Mouse (Mus musculus): Measurements from ENCODE around the gene Sgms1. TPM values are rescaled to one million over a fixed set of nuclear protein-coding genes. Genes with fewer than 3 reads are reported as not detected.

The Sgms1 gene
- total RNA-seq, 4 experiments from 2014 or later: 46.6 to 58.3 (median 50.3) TPM

DNA sequence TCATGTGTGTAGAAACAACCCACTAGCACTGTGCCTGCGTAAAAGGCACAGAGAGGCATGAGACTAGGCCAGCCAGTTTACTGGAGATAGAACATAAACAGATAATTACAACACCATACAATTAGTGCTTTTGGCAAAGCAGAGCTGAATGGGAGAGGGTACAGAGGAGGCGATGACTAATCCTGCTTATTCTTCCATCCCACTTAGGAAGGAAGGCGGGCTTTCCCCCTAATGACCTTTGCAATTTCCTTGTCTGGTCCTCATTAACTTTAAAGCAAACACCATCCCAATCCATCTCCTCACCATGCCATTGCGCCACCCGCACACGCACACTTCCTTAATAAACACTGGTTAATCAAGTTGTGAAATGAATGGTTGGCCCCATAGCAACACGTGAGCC, 91.3 kb downstream of the Sgms1 start:
- no peak for DNase-seq (ENCODE audit: low spot score in 2 of 2)

GRCm38 (mm10) chr19:32296863-32297262, 92.7 kb downstream of the Sgms1 start:
- DNase-seq (ENCODE audit: low spot score in 2 of 2): no peak

DNA sequence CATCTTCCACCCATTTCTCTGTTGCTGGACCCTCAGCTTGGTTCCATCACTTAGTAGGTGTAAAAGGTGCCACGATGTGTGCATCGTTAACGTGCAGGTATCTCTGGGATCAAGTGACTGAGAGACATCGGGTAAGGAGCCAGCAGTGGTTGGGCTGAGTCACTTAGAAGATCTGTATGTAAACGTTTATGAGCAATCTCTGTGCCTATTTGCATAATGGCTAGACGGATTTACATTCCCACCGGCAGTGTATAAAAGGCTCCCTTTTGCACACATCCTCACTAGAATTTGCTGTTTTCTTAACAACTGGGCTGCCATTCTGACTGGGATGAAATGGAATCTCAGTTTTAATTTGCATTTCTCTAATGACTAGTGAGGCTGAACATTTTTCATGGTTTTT, 93.9 kb downstream of the Sgms1 start:
- DNase-seq (ENCODE audit: low spot score in 2 of 2): no peak

DNA sequence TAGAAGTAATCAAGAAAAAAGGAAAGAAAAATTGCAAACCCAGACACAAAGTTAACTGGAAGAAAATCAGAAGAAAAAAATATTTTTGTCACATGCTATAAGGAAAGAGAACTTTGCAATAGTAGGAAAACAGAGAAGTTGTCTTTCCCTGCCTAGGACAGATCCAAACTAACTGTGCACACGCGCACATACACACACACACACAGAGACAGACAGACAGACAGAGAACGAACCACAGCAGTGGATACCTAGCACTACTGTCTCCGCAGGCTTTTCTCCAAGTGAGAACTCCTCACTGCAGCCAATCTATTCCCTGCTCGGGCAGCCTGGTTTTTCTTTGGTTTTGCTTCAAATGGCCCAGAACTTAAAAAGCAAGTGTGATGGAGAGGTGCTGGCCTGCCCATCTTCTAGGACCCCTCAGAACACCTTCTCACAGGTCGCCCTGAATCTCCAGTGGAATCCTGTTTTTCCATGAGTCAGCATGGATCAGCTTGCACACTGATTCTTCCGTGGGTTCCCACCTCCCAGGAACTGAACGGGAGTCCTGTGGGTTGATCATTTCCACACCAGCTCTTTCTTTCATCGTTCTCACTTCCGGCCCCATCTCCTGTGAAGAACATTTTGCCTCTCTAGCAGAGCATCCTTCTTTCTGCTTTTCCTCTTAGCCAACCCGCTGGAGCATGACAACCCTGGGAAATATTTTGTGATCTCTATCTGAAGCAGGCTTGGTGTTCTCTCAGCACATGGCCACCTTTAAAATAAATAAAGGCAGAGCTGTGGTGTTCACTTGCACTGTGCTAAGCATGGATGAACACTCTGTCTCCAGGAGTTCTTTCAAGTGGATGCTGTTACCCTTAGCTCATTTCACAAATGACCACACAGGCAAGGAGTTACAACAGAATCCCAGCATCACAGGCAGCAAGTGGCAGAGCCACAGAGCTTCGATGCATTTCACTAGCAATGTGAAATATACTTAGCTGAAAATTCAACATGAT, 96.4 kb downstream of the Sgms1 start:
- no peak for DNase-seq (ENCODE audit: low spot score in 2 of 2)

DNA sequence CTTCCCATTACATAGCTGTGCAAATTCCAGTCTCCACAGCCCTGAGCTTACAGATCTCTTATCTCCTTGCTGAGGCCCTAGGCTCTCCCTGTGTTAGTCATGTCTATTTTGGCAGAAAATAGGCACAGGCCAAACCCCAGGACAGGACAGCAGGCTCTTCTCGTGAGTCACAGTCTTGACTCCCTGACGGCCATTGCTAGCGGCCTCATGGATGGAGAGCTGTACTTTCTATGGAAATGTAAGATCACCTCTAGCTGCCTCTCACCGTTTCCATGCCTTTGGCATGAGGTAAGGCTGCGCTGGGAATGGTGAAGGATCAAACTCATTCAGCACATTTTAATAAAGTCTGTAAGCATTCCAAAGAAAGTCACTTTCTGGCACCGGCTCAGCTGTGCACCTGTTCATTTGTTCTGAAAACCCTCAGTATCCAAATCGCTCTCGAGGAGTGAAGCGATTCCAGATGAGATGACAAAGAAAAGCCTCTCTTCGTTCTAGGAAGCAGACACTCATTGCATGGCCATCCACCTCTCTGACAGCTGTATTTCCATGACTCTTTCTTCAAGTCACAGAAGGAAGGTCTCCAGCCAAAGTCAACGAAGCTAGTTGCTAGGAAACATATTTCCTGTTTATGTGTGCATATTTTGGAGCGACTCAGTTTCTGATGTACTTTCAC, 97.3 kb downstream of the Sgms1 start:
- DNase-seq (ENCODE audit: low spot score in 2 of 2): no peak

DNA sequence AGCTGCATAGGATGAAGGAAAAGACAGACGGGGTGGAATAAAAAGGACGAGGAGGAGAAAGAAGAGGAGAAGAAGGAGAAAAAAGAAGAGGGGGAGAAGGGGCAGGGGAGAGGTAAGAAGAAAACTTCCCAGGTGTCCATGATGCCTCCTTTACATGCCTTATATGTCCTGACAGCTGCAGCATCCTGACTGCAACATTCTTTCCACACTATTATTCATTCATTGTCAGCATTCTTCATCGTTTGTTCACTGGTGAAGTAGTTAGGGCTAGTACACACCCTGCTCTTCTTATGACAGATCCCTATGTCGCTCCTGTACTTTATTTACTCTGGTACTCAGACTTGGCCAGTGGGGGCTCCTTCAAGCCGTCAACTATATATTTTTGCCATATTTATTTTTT, 98.4 kb downstream of the Sgms1 start:
- DNase-seq (ENCODE audit: low spot score in 2 of 2): no peak

DNA sequence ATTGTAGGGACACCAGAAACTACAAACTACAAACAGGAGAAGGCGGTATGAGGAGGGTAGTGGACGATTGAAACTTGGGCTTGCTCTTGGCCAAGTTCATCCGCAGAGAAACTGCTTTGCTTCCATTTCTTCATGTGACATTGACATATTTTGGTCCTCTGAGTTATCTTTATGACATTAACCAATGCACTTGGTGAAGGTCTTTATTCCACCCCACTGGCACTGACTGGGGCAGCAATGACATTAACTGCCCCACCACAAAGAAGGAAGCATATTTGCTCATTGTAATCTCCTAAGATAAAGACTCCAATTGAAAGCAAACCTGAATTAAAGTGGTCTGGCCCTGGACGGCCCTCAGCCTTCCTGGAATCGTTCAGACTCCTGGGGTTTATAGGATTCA, 100.6 kb downstream of the Sgms1 start:
- DNase-seq (ENCODE audit: low spot score in 2 of 2): no peak

GRCm38 (mm10) chr19:32287839-32288238, 101.7 kb downstream of the Sgms1 start:
- no peak for DNase-seq (ENCODE audit: low spot score in 2 of 2)

DNA sequence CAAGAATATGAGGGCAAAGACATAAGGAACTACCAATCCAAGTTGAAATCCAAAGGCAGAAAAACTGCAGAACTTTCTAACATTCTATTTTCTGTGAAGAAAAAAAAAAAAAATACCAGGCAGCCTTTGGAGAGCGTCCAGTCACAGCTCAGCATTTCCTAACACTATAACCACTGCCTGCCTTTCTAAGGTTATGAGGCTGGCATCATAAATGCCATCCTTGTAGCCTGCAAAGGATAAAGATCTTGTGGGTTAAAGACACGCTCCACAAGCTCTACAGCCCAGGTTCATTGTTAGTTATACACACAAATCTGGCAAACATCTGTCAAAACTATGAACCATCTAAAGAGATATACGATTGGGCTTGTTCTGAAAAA, 104.1 kb downstream of the Sgms1 start:
- DNase-seq (ENCODE audit: low spot score in 2 of 2): no peak

DNA sequence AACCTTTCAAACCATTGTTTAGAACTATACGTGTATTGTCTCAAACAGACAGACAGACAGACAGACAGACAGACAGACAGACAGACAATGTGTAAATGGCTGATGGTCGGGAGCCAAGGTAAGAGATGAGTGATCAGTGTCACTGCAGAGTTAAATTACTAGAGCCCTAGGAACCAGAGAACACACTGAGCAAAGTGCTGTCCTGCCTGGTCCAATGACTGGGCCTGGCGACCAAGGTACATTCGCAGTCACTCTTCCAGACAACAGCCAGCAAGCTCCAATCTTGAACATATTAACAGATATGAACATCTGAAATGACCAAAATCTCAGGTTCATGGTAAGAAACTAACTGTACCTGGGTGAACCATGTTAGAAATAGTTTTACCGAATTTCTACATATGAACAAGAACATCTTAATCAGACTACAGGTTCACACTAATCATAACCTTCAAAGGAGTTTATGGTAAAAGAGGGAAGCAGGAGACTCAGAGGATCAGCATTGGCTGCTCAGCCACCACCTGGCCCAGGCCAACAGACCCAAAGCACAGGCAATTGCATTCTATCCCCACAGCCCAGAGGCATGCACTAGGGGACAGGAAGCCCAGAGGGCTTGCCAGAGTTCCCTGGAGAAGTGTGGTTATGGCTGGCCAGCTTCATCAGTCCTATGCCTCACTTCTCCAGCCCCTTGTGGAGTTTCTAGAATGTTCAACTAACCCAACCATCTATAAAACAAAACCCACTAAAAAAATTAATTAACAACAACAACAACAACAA, 104.6 kb downstream of the Sgms1 start:
- DNase-seq (ENCODE audit: low spot score in 2 of 2): no peak

GRCm38 (mm10) chr19:32281917-32282316, 107.6 kb downstream of the Sgms1 start:
- no peak for DNase-seq (ENCODE audit: low spot score in 2 of 2)

DNA sequence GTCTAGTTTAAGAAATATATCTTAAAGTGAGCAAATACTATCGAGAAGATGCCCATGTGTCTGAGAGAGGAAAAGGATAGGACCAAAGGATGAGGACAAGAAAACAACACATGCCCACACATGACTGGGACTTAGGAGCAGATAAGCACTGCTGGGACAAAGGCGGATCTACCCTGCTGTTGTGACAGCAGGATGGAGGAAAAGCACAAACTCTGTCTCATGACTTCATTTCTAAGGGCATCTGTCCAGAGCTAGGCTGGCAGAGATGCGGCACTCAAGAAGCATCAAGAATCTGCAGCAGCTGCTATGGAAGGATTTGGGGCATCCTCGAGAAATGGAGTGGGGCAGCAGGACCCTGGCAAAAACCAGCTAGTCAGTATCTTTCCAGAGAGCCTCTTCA, 109.1 kb downstream of the Sgms1 start:
- peak in 1 of 2 experiments; percentile 33 for DNase-seq (ENCODE audit: low spot score in 2 of 2)

DNA sequence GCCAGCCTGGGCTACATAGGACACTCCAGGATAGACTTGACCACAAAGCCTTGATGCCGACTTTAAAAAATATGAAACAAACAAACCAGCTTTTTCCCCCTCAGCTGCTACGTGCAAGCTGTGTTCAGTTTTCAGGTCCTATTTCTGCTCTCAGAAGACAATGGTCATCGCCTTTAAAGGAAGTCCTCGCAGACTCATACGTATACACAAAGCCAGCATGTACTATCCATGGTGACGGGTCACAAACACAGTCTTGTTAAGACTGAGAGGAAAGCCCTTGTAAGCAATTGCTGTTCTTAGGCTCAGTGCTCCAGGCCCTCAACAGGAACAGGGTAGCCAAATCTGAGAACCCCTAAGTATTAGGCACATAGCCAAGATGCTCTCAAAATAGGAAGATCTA, 110.1 kb downstream of the Sgms1 start:
- DNase-seq (ENCODE audit: low spot score in 2 of 2): no peak

- no peak for DNase-seq (ENCODE audit: low spot score in 2 of 2)
Measured at GRCm38 (mm10) chr19:32277869-32278268, 111.6 kb downstream of the Sgms1 start.

GRCm38 (mm10) chr19:32277287-32277686, 112.2 kb downstream of the Sgms1 start:
- DNase-seq (ENCODE audit: low spot score in 2 of 2): no peak

- no peak for DNase-seq (ENCODE audit: low spot score in 2 of 2)
Measured at GRCm38 (mm10) chr19:32276817-32277216, 112.7 kb downstream of the Sgms1 start.

DNA sequence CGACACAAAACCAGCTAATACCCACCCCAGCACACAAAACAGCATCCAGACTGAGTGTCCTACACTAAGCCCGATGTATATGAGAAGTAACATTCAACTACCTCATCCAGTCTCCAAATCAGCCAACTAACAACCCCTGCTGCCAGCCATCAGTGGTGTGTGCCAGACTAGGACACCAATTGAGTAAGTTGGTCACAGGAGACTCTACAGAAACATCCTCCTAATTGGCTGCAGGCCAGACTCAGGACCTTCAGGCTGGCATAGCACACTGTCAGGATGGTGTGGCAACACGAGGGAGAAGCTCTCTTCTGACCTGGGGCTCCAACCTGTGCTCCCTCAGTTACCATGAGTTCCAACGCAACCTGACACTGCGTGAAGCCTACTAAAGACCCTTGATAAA, 113.3 kb downstream of the Sgms1 start:
- no peak for DNase-seq (ENCODE audit: low spot score in 2 of 2)

GRCm38 (mm10) chr19:32275068-32275925, 114.2 kb downstream of the Sgms1 start:
- DNase-seq (ENCODE audit: low spot score in 2 of 2): no peak

- no peak for DNase-seq (ENCODE audit: low spot score in 2 of 2)
Measured at GRCm38 (mm10) chr19:32274145-32274544, 115.4 kb downstream of the Sgms1 start.

GRCm38 (mm10) chr19:32273714-32274113, 115.8 kb downstream of the Sgms1 start:
- DNase-seq (ENCODE audit: low spot score in 2 of 2): no peak

Data from layer of hippocampus, adult 8-10 months (tissue).